Mouse (Mus musculus) heart, postnatal 4 days (tissue): Measurements from ENCODE around the gene Krt90. TPM values are rescaled to one million over a fixed set of nuclear protein-coding genes. Genes with fewer than 3 reads are reported as not detected.

Experiments
- DNase-seq: peaks from one replicate; pipeline ENCODE4 v3.0.0; 2021
- microRNA-seq, 2 experiments: library from miRNA; unstranded; fragments of <30 nt; microRNA quantifications; one replicate each; pipeline ENCODE4 v1.2.0; 2021 to 2022
- total RNA-seq, 2 experiments: library from RNA; stranded (reverse); gene quantifications; 2 replicates each; pipeline ENCODE4 v1.2.3; 2021

Gene Krt90
- total RNA-seq, 2 experiments from 2014 or later, result 0.10 TPM; not detected in 1

GRCm38 (mm10) chr15:101508247-101508646 is 54.5 kb downstream of the Krt90 start:
- no peak for DNase-seq

GRCm38 (mm10) chr15:101506896-101507758 is 55.6 kb downstream of the Krt90 start:
- DNase-seq, result no peak

Small RNAs within 50 kb of the gene (microRNA-seq; reads per million reads assigned to microRNA genes)
- gene Gm44393 (0 reads per million in 2 experiments), gene Gm44460 (0 reads per million in 2 experiments)

Other genes with a start within 250 kb of the Krt90 start
- gene Krt80, start 192.8 kb downstream of the Krt90 start, total RNA-seq, result 10 to 100 TPM; 10.1 to 11.2 TPM
- 1 to 10 TPM; 9.3 to 10.0 TPM for gene Krt7, start 151.9 kb downstream of the Krt90 start, total RNA-seq
- gene Krt87, start 124.1 kb downstream of the Krt90 start, total RNA-seq, result not detected
- not detected for gene Krt88, start 115.2 kb downstream of the Krt90 start, total RNA-seq
- gene Krt81, start 99.2 kb downstream of the Krt90 start, total RNA-seq, result not detected
- not detected for gene Krt86, start 89.5 kb downstream of the Krt90 start, total RNA-seq
- not detected for gene Krt83, start 71.4 kb downstream of the Krt90 start, total RNA-seq
- not detected for gene Gm49425, start 45.7 kb downstream of the Krt90 start, total RNA-seq
- gene Krt84, start 30.1 kb downstream of the Krt90 start, total RNA-seq, result not detected
- gene Krt82, start 12.3 kb downstream of the Krt90 start, total RNA-seq, result not detected
- gene Krt75, start 11.0 kb upstream of the Krt90 start, total RNA-seq, result not detected
- gene Gm5414, start 65.2 kb upstream of the Krt90 start, total RNA-seq, result not detected
- not detected for gene Gm5478, start 84.4 kb upstream of the Krt90 start, total RNA-seq
- under 1 TPM; 0.33 to 0.34 TPM for gene Krt6b, start 117.3 kb upstream of the Krt90 start, total RNA-seq
- not detected for gene Krt6a, start 131.4 kb upstream of the Krt90 start, total RNA-seq
- gene Krt5, start 149.9 kb upstream of the Krt90 start, total RNA-seq, result not detected
- not detected for gene Krt71, start 180.2 kb upstream of the Krt90 start, total RNA-seq
- gene Krt72, start 223.5 kb upstream of the Krt90 start, total RNA-seq, result not detected
- gene Krt73, start 239.4 kb upstream of the Krt90 start, total RNA-seq, result not detected